Mouse (Mus musculus): ENCODE data around the gene Reep6.
A peak's percentile ranks its signal among the peaks of the same experiment; 100 is the strongest.

Reep6 gene

GRCm38 (mm10) chr10:80301256-80302081 lies 28.3 kb upstream of the Reep6 start:
- no peak for DNase-seq (ENCODE audit: low read depth)

- DNase-seq (ENCODE audit: low read depth): no peak
Observed at GRCm38 (mm10) chr10:80302082-80302355, 27.7 kb upstream of the Reep6 start.

GRCm38 (mm10) chr10:80302471-80302881 lies 27.3 kb upstream of the Reep6 start:
- no peak for DNase-seq (ENCODE audit: low read depth)

GRCm38 (mm10) chr10:80304458-80304857 lies 25.3 kb upstream of the Reep6 start:
- DNase-seq (ENCODE audit: low read depth): no peak

GRCm38 (mm10) chr10:80304862-80305261 lies 24.9 kb upstream of the Reep6 start:
- no peak for DNase-seq (ENCODE audit: low read depth)

GRCm38 (mm10) chr10:80311560-80311959 lies 18.2 kb upstream of the Reep6 start:
- no peak for DNase-seq (ENCODE audit: low read depth)

GRCm38 (mm10) chr10:80312586-80313504 lies 16.9 kb upstream of the Reep6 start:
- no peak for DNase-seq (ENCODE audit: low read depth)

- DNase-seq (ENCODE audit: low read depth): no peak
Observed at GRCm38 (mm10) chr10:80313627-80314201, 16.0 kb upstream of the Reep6 start.

GRCm38 (mm10) chr10:80314494-80315001 lies 15.2 kb upstream of the Reep6 start:
- DNase-seq (ENCODE audit: low read depth): no peak

- no peak for DNase-seq (ENCODE audit: low read depth)
Observed at GRCm38 (mm10) chr10:80315315-80315714, 14.4 kb upstream of the Reep6 start.

- no peak for DNase-seq (ENCODE audit: low read depth)
Observed at GRCm38 (mm10) chr10:80316359-80316781, 13.4 kb upstream of the Reep6 start.

- no peak for DNase-seq (ENCODE audit: low read depth)
Observed at GRCm38 (mm10) chr10:80317011-80317410, 12.7 kb upstream of the Reep6 start.

GRCm38 (mm10) chr10:80320340-80320760 lies 9.4 kb upstream of the Reep6 start, which contains the start of gene 2310011J03Rik:
Gene 2310011J03Rik, minus strand, starts transcription at chr10:80320537.
- peak; percentile 66 for DNase-seq (ENCODE audit: low read depth)

GRCm38 (mm10) chr10:80321014-80321669 lies 8.6 kb upstream of the Reep6 start:
- DNase-seq (ENCODE audit: low read depth): no peak

- no peak for DNase-seq (ENCODE audit: low read depth)
Observed at GRCm38 (mm10) chr10:80321670-80322581, 7.8 kb upstream of the Reep6 start.

GRCm38 (mm10) chr10:80322811-80323211 lies 6.9 kb upstream of the Reep6 start:
- DNase-seq (ENCODE audit: low read depth): no peak

GRCm38 (mm10) chr10:80323261-80324119 lies 6.3 kb upstream of the Reep6 start:
- DNase-seq (ENCODE audit: low read depth): no peak

GRCm38 (mm10) chr10:80324120-80325037 lies 5.4 kb upstream of the Reep6 start:
- DNase-seq (ENCODE audit: low read depth): no peak

- DNase-seq (ENCODE audit: low read depth): no peak
Observed at GRCm38 (mm10) chr10:80325045-80325444, 4.7 kb upstream of the Reep6 start.
